Mouse (Mus musculus) hindbrain, embryonic 14.5 days (tissue): ENCODE measurements around the gene Hfe2. TPM values are rescaled to one million over a fixed set of nuclear protein-coding genes. Genes with fewer than 3 reads are reported as not detected.
A peak's percentile ranks its signal among the peaks of the same experiment; 100 is the strongest.

ENCODE experiments used
- ATAC-seq: fragments of 200-750 bp; cut with Nextera tagmentation; 2 replicates; pipeline ENCODE4 v1.8.0; 2017; ENCODE audit warnings: moderate number of reproducible peaks, mild to moderate bottlenecking, moderate TSS enrichment, moderate library complexity; ENCODE audit not compliant: low FRiP score
- DNase-seq: peaks from one replicate; pipeline ENCODE4 v3.0.0-alpha.2; 2015; ENCODE audit warnings: low spot score
- H3K27ac ChIP-seq: fragments of 300-500 bp; sonication (generic); 2 replicates; pipeline ENCODE4 v1.5.1; 2014; ENCODE audit warnings: mild to moderate bottlenecking, moderate library complexity
- H3K27me3 ChIP-seq: fragments of 300-500 bp; sonication (generic); 2 replicates; pipeline ENCODE4 v1.6.1; 2014; ENCODE audit warnings: mild to moderate bottlenecking, low read length, mixed read lengths; ENCODE audit not compliant: control insufficient read depth, insufficient read depth
- H3K36me3 ChIP-seq: fragments of 300-500 bp; sonication (generic); replicated peaks from 2 replicates; pipeline ENCODE4 v1.6.1; 2014; ENCODE audit not compliant: control insufficient read depth, insufficient read depth
- H3K4me1 ChIP-seq: fragments of 300-500 bp; sonication (generic); replicated peaks from 2 replicates; pipeline ENCODE4 v1.6.1; 2014; ENCODE audit warnings: antibody characterized with exemption, low read length, mixed read lengths; ENCODE audit not compliant: control insufficient read depth, insufficient read depth
- H3K4me2 ChIP-seq: fragments of 300-500 bp; sonication (generic); replicated peaks from 2 replicates; pipeline ENCODE4 v1.6.1; 2014; ENCODE audit warnings: mild to moderate bottlenecking, moderate library complexity
- H3K4me3 ChIP-seq: fragments of 300-500 bp; sonication (generic); replicated peaks from 2 replicates; pipeline ENCODE4 v1.5.1; 2014; ENCODE audit warnings: mild to moderate bottlenecking, low read length
- H3K9ac ChIP-seq: fragments of 300-500 bp; sonication (generic); 2 replicates; pipeline ENCODE4 v1.6.1; 2014
- H3K9me3 ChIP-seq: fragments of 300-500 bp; sonication (generic); 2 replicates; pipeline ENCODE4 v1.6.1; 2016; ENCODE audit warnings: low read length; ENCODE audit not compliant: control insufficient read depth
- WGBS: fragments of 180-500 bp; shearing (Covaris S2); extraction: QIAGEN DNeasy Blood & Tissue Kit; methylation state at CpG from one replicate; pipeline ENCODE4 v1.1.7; 2014; 5-methylcytosine and 5-hydroxymethylcytosine counted together
- polyA plus RNA-seq: library from polyadenylated mRNA; unstranded; fragments of >200 nt; fragmentation: Nextera tagmentation; extraction: Ambion mirVana; gene quantifications from 2 replicates; pipeline ENCODE4 v1.2.1, GENCODE M21; 2014

Gene Hfe2
- polyA plus RNA-seq, 1 experiment from 2014 or later = 2.1 TPM

GRCm38 (mm10) chr3:96520171-96520570 lies 4.8 kb upstream of the Hfe2 start:
- Histone ChIP-seq H3K4me2 (no peak overlapping the region), H3K36me3 (no peaks in the 10 kb centered on the region), H3K9ac (no peak overlapping the region), H3K27ac (no peak overlapping the region), H3K4me1 (no peaks in the 10 kb centered on the region), H3K27me3 (peaks cover 3% of the 10 kb centered on the region; the same call in 1 of the 2 replicates), H3K9me3 (no peaks in the 10 kb centered on the region), H3K4me3 (no peak overlapping the region)
- 61% methylated on average over 5 of the region's 5 CpGs for WGBS
- ATAC-seq = no peak
- no peak for DNase-seq

GRCm38 (mm10) chr3:96522149-96522548 lies 2.8 kb upstream of the Hfe2 start:
- no peak for DNase-seq

GRCm38 (mm10) chr3:96524028-96524810 lies 753 bp upstream of the Hfe2 start:
- Histone ChIP-seq H3K27ac (no peak overlapping the region), H3K36me3 (no peaks in the 10 kb centered on the region), H3K4me3 (no peak overlapping the region), H3K9me3 (no peaks in the 10 kb centered on the region), H3K4me1 (peaks cover 8% of the 10 kb centered on the region), H3K27me3 (peaks cover 39% of the 10 kb centered on the region), H3K4me2 (no peak overlapping the region), H3K9ac (no peak overlapping the region)
- no peak for DNase-seq
- 75% methylated on average over 12 of the region's 12 CpGs for WGBS
- ATAC-seq = no peak

More at GRCm38 (mm10) chr3:96522149-96522548, 2.8 kb upstream of the Hfe2 start:
- Histone ChIP-seq H3K27me3 (peaks cover 21% of the 10 kb centered on the region), H3K27ac (no peak overlapping the region), H3K36me3 (no peaks in the 10 kb centered on the region), H3K9me3 (no peaks in the 10 kb centered on the region), H3K4me3 (no peak overlapping the region), H3K9ac (no peak overlapping the region), H3K4me2 (no peak overlapping the region), H3K4me1 (peaks cover 6% of the 10 kb centered on the region)
- 65% methylated on average over 4 of the region's 4 CpGs for WGBS
- no peak for ATAC-seq

- Histone ChIP-seq H3K4me2 (peak overlapping the region; percentile 92; the same call in 1 of the 2 replicates), H3K36me3 (no peaks in the 10 kb centered on the region), H3K27me3 (peaks cover 39% of the 10 kb centered on the region), H3K9ac (no peak overlapping the region), H3K4me1 (peaks cover 8% of the 10 kb centered on the region), H3K9me3 (no peaks in the 10 kb centered on the region), H3K4me3 (no peak overlapping the region), H3K27ac (no peak overlapping the region)
- ATAC-seq (no peak), DNase-seq (no peak)
- 77% methylated on average over 11 of the region's 11 CpGs for WGBS
These were observed 1.2 kb downstream of the Hfe2 start for GRCm38 (mm10) chr3:96526013-96526762.

- ATAC-seq (peak; percentile 62), DNase-seq (no peak)
- Histone ChIP-seq H3K36me3 (no peaks in the 10 kb centered on the region), H3K9me3 (no peaks in the 10 kb centered on the region), H3K27ac (no peak overlapping the region), H3K4me1 (peaks cover 8% of the 10 kb centered on the region), H3K9ac (peak overlapping the region; percentile 53), H3K4me3 (peak overlapping the region; percentile 45), H3K4me2 (peak overlapping the region; percentile 92), H3K27me3 (peaks cover 39% of the 10 kb centered on the region)
- 4% methylated on average over 44 of the region's 44 CpGs for WGBS
These were observed 2.0 kb downstream of the Hfe2 start for GRCm38 (mm10) chr3:96526864-96527542.

GRCm38 (mm10) chr3:96528506-96528905 lies 3.5 kb downstream of the Hfe2 start:
- Histone ChIP-seq H3K36me3 (no peaks in the 10 kb centered on the region), H3K9ac (no peak overlapping the region), H3K4me1 (peaks cover 8% of the 10 kb centered on the region), H3K27ac (no peak overlapping the region), H3K27me3 (peaks cover 39% of the 10 kb centered on the region), H3K4me2 (no peak overlapping the region), H3K4me3 (no peak overlapping the region), H3K9me3 (no peaks in the 10 kb centered on the region)
- WGBS = 48% methylated on average over 9 of the region's 9 CpGs
- DNase-seq (no peak), ATAC-seq (no peak)

- Histone ChIP-seq H3K4me1 (peaks cover 4% of the 10 kb centered on the region), H3K27me3 (peaks cover 19% of the 10 kb centered on the region), H3K9ac (no peak overlapping the region), H3K27ac (no peak overlapping the region), H3K4me3 (no peak overlapping the region), H3K4me2 (no peak overlapping the region), H3K9me3 (no peaks in the 10 kb centered on the region), H3K36me3 (no peaks in the 10 kb centered on the region)
- ATAC-seq (no peak), DNase-seq (no peak)
- 67% methylated on average over 7 of the region's 7 CpGs for WGBS
These were observed 7.1 kb downstream of the Hfe2 start for GRCm38 (mm10) chr3:96532050-96532449.

GRCm38 (mm10) chr3:96534300-96534699 lies 9.3 kb downstream of the Hfe2 start:
- no peak overlapping the region for H3K9ac ChIP-seq
- no peaks in the 10 kb centered on the region for H3K27me3 ChIP-seq
- no peak overlapping the region for H3K27ac ChIP-seq
- no peaks in the 10 kb centered on the region for H3K4me1 ChIP-seq
- H3K36me3 ChIP-seq = no peaks in the 10 kb centered on the region
- no peak overlapping the region for H3K4me3 ChIP-seq
- no peak for DNase-seq
- WGBS = 53% methylated on average over 2 of the region's 2 CpGs
- no peak for ATAC-seq
- no peak overlapping the region for H3K4me2 ChIP-seq
- no peaks in the 10 kb centered on the region for H3K9me3 ChIP-seq

- H3K4me2 ChIP-seq = no peak overlapping the region
- no peak for ATAC-seq
- H3K9me3 ChIP-seq = no peaks in the 10 kb centered on the region
- 77% methylated on average over 2 of the region's 2 CpGs for WGBS
- no peak overlapping the region for H3K27ac ChIP-seq
- DNase-seq = no peak
- no peaks in the 10 kb centered on the region for H3K4me1 ChIP-seq
- H3K27me3 ChIP-seq = no peaks in the 10 kb centered on the region
- H3K9ac ChIP-seq = no peak overlapping the region
- no peaks in the 10 kb centered on the region for H3K36me3 ChIP-seq
- H3K4me3 ChIP-seq = no peak overlapping the region
These were observed 14.3 kb downstream of the Hfe2 start for GRCm38 (mm10) chr3:96539316-96539715.
